8 mouse cellular contexts compared by ENCODE assay signal in the genomic region with DNA sequence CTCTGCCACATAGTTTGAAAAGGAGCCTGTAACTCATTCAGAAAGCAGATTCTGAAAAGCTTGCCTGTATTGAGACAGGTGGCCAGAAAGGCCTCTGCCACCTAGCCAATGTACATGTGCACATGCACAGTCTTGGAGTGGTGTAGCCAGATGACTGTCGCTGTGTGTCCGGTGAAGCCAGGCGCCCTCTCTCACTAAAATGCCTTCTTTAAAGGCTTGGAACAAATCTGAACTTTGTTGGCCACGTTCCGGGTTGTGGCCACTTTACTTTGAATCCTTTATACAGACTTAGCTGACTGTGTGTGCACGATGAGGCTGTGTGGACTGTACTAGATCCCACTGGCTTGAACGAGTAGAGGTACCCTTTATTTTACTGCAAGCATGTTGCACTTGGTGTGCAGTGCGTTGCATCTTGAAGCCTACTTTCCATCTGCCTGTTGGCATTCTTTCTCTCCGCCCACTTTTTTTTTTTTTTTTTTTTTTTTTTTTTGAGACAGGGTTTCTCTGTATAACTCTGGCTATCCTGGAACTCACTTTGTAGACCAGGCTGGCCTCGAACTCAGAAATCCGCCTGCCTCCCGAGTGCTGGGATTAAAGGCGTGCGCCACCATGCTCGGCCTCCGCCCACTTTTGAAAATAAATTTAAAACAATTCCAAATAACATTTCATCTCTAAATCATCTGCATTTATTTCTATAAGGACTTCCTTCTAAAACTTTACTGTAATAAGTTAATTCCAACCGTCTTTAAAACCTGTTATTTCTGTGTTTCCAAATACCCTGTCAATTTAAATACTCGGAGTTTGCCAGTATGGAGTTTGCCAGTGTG. TPM values are rescaled to one million over a fixed set of nuclear protein-coding genes. Genes with fewer than 3 reads are reported as not detected.
DNase-seq lines count a peak whose midpoint lies in the region; ATAC-seq lines count a peak whose summit lies in the region.

No protein-coding gene starts in this region.

- peak overlapping the region; percentile 99 for H3K27ac ChIP-seq in embryonic facial prominence, embryonic 14.5 days (replicated peaks; ENCODE audit: low read depth, low read length)
- H3K27ac ChIP-seq in hindbrain, embryonic 16.5 days (ENCODE audit: low read depth, low read length) = peak overlapping the region; percentile 99
- peak overlapping the region; percentile 99 for H3K27ac ChIP-seq in liver, embryonic 15.5 days (replicated peaks)
- peak overlapping the region; percentile 100 for H3K27ac ChIP-seq in stomach, embryonic 15.5 days

- no peaks in the 10 kb centered on the region for H3K27me3 ChIP-seq in embryonic facial prominence, embryonic 14.5 days (replicated peaks; ENCODE audit: control insufficient read depth, insufficient read depth, low read length)
- H3K27me3 ChIP-seq in hindbrain, embryonic 16.5 days (replicated peaks; ENCODE audit: control insufficient read depth, insufficient read depth, low read length) = no peaks in the 10 kb centered on the region
- no peaks in the 10 kb centered on the region for H3K27me3 ChIP-seq in liver, embryonic 15.5 days
- no peaks in the 10 kb centered on the region for H3K27me3 ChIP-seq in stomach, embryonic 15.5 days (replicated peaks)

- peak overlapping the region; percentile 96 for H3K4me3 ChIP-seq in embryonic facial prominence, embryonic 14.5 days (ENCODE audit: low read depth, low read length)
- peak overlapping the region; percentile 80 for H3K4me3 ChIP-seq in hindbrain, embryonic 16.5 days (ENCODE audit: low read length)
- peak overlapping the region; percentile 87 for H3K4me3 ChIP-seq in liver, embryonic 15.5 days (replicated peaks)
- peak overlapping the region; percentile 72 for H3K4me3 ChIP-seq in stomach, embryonic 15.5 days (replicated peaks)

- peak; percentile 13 to 25 for DNase-seq in left cerebral cortex, postnatal 25 days (ENCODE audit: low spot score in 2 of 2)
- no peak for DNase-seq in left cerebral cortex, adult 9 months (ENCODE audit: low spot score in 2 of 2)
- peak; percentile 60 for DNase-seq in NIH3T3 (ENCODE audit: low read depth)
- DNase-seq in embryonic facial prominence, embryonic 14.5 days (ENCODE audit: low spot score) = no peak
- DNase-seq in gastrocnemius, postnatal 25 days = no peak

- H3K9me3 ChIP-seq in embryonic facial prominence, embryonic 14.5 days (ENCODE audit: control insufficient read depth, low read length) = no peaks in the 10 kb centered on the region
- no peaks in the 10 kb centered on the region for H3K9me3 ChIP-seq in hindbrain, embryonic 16.5 days (ENCODE audit: control insufficient read depth, low read length)
- H3K9me3 ChIP-seq in liver, embryonic 15.5 days (replicated peaks) = no peaks in the 10 kb centered on the region
- H3K9me3 ChIP-seq in stomach, embryonic 15.5 days = no peaks in the 10 kb centered on the region

- 47% methylated on average over 18 of the region's 18 CpGs for WGBS in embryonic facial prominence, embryonic 14.5 days
- 58% methylated on average over 18 of the region's 18 CpGs for WGBS in hindbrain, embryonic 16.5 days
- WGBS in liver, embryonic 15.5 days (ENCODE audit: insufficient replicate concordance) = 42% methylated on average over 18 of the region's 18 CpGs
- WGBS in stomach, embryonic 15.5 days = 51% methylated on average over 18 of the region's 18 CpGs

- H3K4me2 ChIP-seq in embryonic facial prominence, embryonic 14.5 days (ENCODE audit: low read depth, low read length) = peak overlapping the region; percentile 88
- peak overlapping the region; percentile 61 for H3K4me2 ChIP-seq in hindbrain, embryonic 16.5 days (ENCODE audit: low read length)
- peak overlapping the region; percentile 98 for H3K4me2 ChIP-seq in liver, embryonic 15.5 days
- peak overlapping the region; percentile 73 for H3K4me2 ChIP-seq in stomach, embryonic 15.5 days

- intact Hi-C loops in left cerebral cortex, postnatal 25 days (cut with DNase I) = loop anchor here (5.0 kb wide), 2 partner anchors 61 to 336 kb away; no protein-coding TSS in a partner anchor

- H3K4me1 ChIP-seq in embryonic facial prominence, embryonic 14.5 days (ENCODE audit: control insufficient read depth, insufficient read depth, low read length) = no peaks in the 10 kb centered on the region; the same call in 1 of the 2 replicates
- peaks cover 8% of the 10 kb centered on the region for H3K4me1 ChIP-seq in hindbrain, embryonic 16.5 days (ENCODE audit: control insufficient read depth, insufficient read depth, low read depth, low read length)
- H3K4me1 ChIP-seq in liver, embryonic 15.5 days (replicated peaks) = peaks cover 30% of the 10 kb centered on the region
- 0 out of 2 replicates have a peak, but pooled peaks cover 2% of the 10 kb centered on the region for H3K4me1 ChIP-seq in stomach, embryonic 15.5 days

- H3K36me3 ChIP-seq in embryonic facial prominence, embryonic 14.5 days (ENCODE audit: control insufficient read depth, insufficient read depth, low read length) = peaks cover 56% of the 10 kb centered on the region
- H3K36me3 ChIP-seq in hindbrain, embryonic 16.5 days (ENCODE audit: control insufficient read depth, insufficient read depth, low read length) = peaks cover 11% of the 10 kb centered on the region
- peaks cover 40% of the 10 kb centered on the region for H3K36me3 ChIP-seq in liver, embryonic 15.5 days (replicated peaks)
- H3K36me3 ChIP-seq in stomach, embryonic 15.5 days = peaks cover 16% of the 10 kb centered on the region

- ATAC-seq in embryonic facial prominence, embryonic 14.5 days (ENCODE audit: low read depth) = no peak
- no peak for ATAC-seq in hindbrain, embryonic 16.5 days
- ATAC-seq in liver, embryonic 15.5 days (ENCODE audit: insufficient read depth) = no peak
- ATAC-seq in stomach, embryonic 15.5 days (ENCODE audit: insufficient read depth, low FRiP score, low read depth) = no peak

- H3K9ac ChIP-seq in embryonic facial prominence, embryonic 14.5 days (ENCODE audit: low read depth, low read length) = peak overlapping the region; percentile 79
- H3K9ac ChIP-seq in hindbrain, embryonic 16.5 days (ENCODE audit: low read depth, low read length) = peak overlapping the region; percentile 96
- peak overlapping the region; percentile 83 for H3K9ac ChIP-seq in liver, embryonic 15.5 days
- H3K9ac ChIP-seq in stomach, embryonic 15.5 days = peak overlapping the region; percentile 94

RNA-seq across cellular contexts. Expression of gene Alg5, which starts 1.0 kb away (rescaled TPM):
- total RNA-seq in left cerebral cortex, postnatal 25 days (2021) = 10 to 100 TPM; 17.3 to 19.2 TPM
- polyA plus RNA-seq in embryonic facial prominence, embryonic 14.5 days (2014; fragmentation: Nextera tagmentation; extraction: Ambion mirVana) = 66.3 and 71.5 TPM in 2 replicates
- polyA plus RNA-seq in hindbrain, embryonic 16.5 days (2015; fragmentation: Nextera tagmentation; extraction: Ambion mirVana) = 46.2 and 47.9 TPM in 2 replicates
- 21.4 and 21.9 TPM in 2 replicates for polyA plus RNA-seq in liver, embryonic 15.5 days (2015; fragmentation: Nextera tagmentation; extraction: Ambion mirVana)
- polyA plus RNA-seq in stomach, embryonic 15.5 days (2015; fragmentation: Nextera tagmentation; extraction: Ambion mirVana) = 63.8 and 65.6 TPM in 2 replicates
- total RNA-seq in gastrocnemius, postnatal 25 days (2021) = 1 to 10 TPM; 9.3 to 9.4 TPM

RNA-seq across cellular contexts. Expression of gene Exosc8, which starts 1.1 kb away (rescaled TPM):
- total RNA-seq in left cerebral cortex, postnatal 25 days (2021) = 10 to 100 TPM; 23.4 to 23.8 TPM
- 112 and 113 TPM in 2 replicates for polyA plus RNA-seq in embryonic facial prominence, embryonic 14.5 days (2014; fragmentation: Nextera tagmentation; extraction: Ambion mirVana)
- polyA plus RNA-seq in hindbrain, embryonic 16.5 days (2015; fragmentation: Nextera tagmentation; extraction: Ambion mirVana) = 69.9 and 71.6 TPM in 2 replicates
- polyA plus RNA-seq in liver, embryonic 15.5 days (2015; fragmentation: Nextera tagmentation; extraction: Ambion mirVana) = 63.7 and 69.7 TPM in 2 replicates
- polyA plus RNA-seq in stomach, embryonic 15.5 days (2015; fragmentation: Nextera tagmentation; extraction: Ambion mirVana) = 104 and 109 TPM in 2 replicates
- 1 to 10 TPM; 8.9 to 9.8 TPM for total RNA-seq in gastrocnemius, postnatal 25 days (2021)

RNA-seq across cellular contexts. Expression of gene Smad9, which starts 19.1 kb away (rescaled TPM):
- 1 to 10 TPM; 6.4 to 8.0 TPM for total RNA-seq in left cerebral cortex, postnatal 25 days (2021)
- polyA plus RNA-seq in embryonic facial prominence, embryonic 14.5 days (2014; fragmentation: Nextera tagmentation; extraction: Ambion mirVana) = 2.0 and 2.1 TPM in 2 replicates
- polyA plus RNA-seq in hindbrain, embryonic 16.5 days (2015; fragmentation: Nextera tagmentation; extraction: Ambion mirVana) = 0.57 and 0.90 TPM in 2 replicates
- 0.06 TPM in 1 of 2 replicates, not detected in the other for polyA plus RNA-seq in liver, embryonic 15.5 days (2015; fragmentation: Nextera tagmentation; extraction: Ambion mirVana)
- polyA plus RNA-seq in stomach, embryonic 15.5 days (2015; fragmentation: Nextera tagmentation; extraction: Ambion mirVana) = 1.2 and 1.3 TPM in 2 replicates
- total RNA-seq in gastrocnemius, postnatal 25 days (2021) = under 1 TPM; 0.16 to 0.51 TPM

RNA-seq across cellular contexts. Expression of gene Gm21958, which starts 22.2 kb away (rescaled TPM):
- not detected for total RNA-seq in left cerebral cortex, postnatal 25 days (2021)
- 0.57 TPM in 1 of 2 replicates, not detected in the other for polyA plus RNA-seq in embryonic facial prominence, embryonic 14.5 days (2014; fragmentation: Nextera tagmentation; extraction: Ambion mirVana)
- polyA plus RNA-seq in hindbrain, embryonic 16.5 days (2015; fragmentation: Nextera tagmentation; extraction: Ambion mirVana) = 0.43 TPM in 1 of 2 replicates, not detected in the other
- polyA plus RNA-seq in liver, embryonic 15.5 days (2015; fragmentation: Nextera tagmentation; extraction: Ambion mirVana) = 0.14 TPM in 1 of 2 replicates, not detected in the other
- polyA plus RNA-seq in stomach, embryonic 15.5 days (2015; fragmentation: Nextera tagmentation; extraction: Ambion mirVana) = 0.79 TPM in 1 of 2 replicates, not detected in the other
- not detected for total RNA-seq in gastrocnemius, postnatal 25 days (2021)

RNA-seq across cellular contexts. Expression of gene Supt20, which starts 43.7 kb away (rescaled TPM):
- 10 to 100 TPM; 41.6 to 42.3 TPM for total RNA-seq in left cerebral cortex, postnatal 25 days (2021)
- 91.3 and 101 TPM in 2 replicates for polyA plus RNA-seq in embryonic facial prominence, embryonic 14.5 days (2014; fragmentation: Nextera tagmentation; extraction: Ambion mirVana)
- polyA plus RNA-seq in hindbrain, embryonic 16.5 days (2015; fragmentation: Nextera tagmentation; extraction: Ambion mirVana) = 70.6 and 87.8 TPM in 2 replicates
- 27.8 and 27.9 TPM in 2 replicates for polyA plus RNA-seq in liver, embryonic 15.5 days (2015; fragmentation: Nextera tagmentation; extraction: Ambion mirVana)
- 81.1 and 85.0 TPM in 2 replicates for polyA plus RNA-seq in stomach, embryonic 15.5 days (2015; fragmentation: Nextera tagmentation; extraction: Ambion mirVana)
- 10 to 100 TPM; 12.1 to 12.4 TPM for total RNA-seq in gastrocnemius, postnatal 25 days (2021)

Comparison
In these comparisons a context has a peak if more than half of its experiments do, and no peak if none do; other contexts are left out.
1. DNase-seq: peak in left cerebral cortex, postnatal 25 days (2 of 2) and NIH3T3 (single experiment); none in left cerebral cortex, adult 9 months (0 of 2), embryonic facial prominence, embryonic 14.5 days (single experiment) and gastrocnemius, postnatal 25 days (single experiment).
2. Peak in every context shown above with its lines, with median percentiles within 50 percentile points of each other: H3K27ac ChIP-seq, H3K4me2 ChIP-seq, H3K4me3 ChIP-seq and H3K9ac ChIP-seq.